Mouse (Mus musculus) Patski (cell line): Measurements from ENCODE around the gene Gm3402. TPM values are rescaled to one million over a fixed set of nuclear protein-coding genes. Genes with fewer than 3 reads are reported as not detected.
"Not testable (repeated sequence)": the region's sequence is repeated elsewhere in the genome, so short reads cannot be mapped to it uniquely, and the experiment has no call there.

ENCODE experiments used
- ATAC-seq: fragments of 100-300 bp; one replicate; pipeline ENCODE4 v1.8.0; 2021
- CTCF ChIA-PET: fragments of 350-600 bp; sonication (Branson Sonifier 250); formaldehyde crosslinking; loops from one replicate; lab custom pipeline; 2022; ENCODE audit warnings: inconsistent platforms; lab: Charles Lee
- POLR2A ChIA-PET: fragments of 350-600 bp; sonication (Branson Sonifier 250); formaldehyde crosslinking; loops from one replicate; lab custom pipeline; 2022; ENCODE audit warnings: antibody characterized with exemption, inconsistent platforms; lab: Charles Lee
- DNase-seq: peaks from one replicate; pipeline ENCODE4 v3.0.0-alpha.2; 2011; ENCODE audit warnings: low read depth, low spot score
- H3K27me3 ChIP-seq: fragments of 371-371 bp; one replicate; pipeline ENCODE4 v1.5.1; 2021
- CTCF ChIP-seq: fragments of 100-300 bp; IDR thresholded peaks from one replicate; pipeline ENCODE4 v1.5.1; 2021
- in situ Hi-C: fragments of 300-500 bp; cut with MboI; formaldehyde crosslinking; loops from 3 replicates; pipeline ENCODE4 v1.11.1; 2018; ENCODE audit warnings: low pct_unique_long_range_greater_than_20kb, mixed read lengths
- polyA plus RNA-seq: library from polyadenylated mRNA; unstranded; gene quantifications from one replicate; pipeline ENCODE4 v1.2.3, GENCODE M21; 2021

The Gm3402 gene
- not detected for polyA plus RNA-seq

DNA sequence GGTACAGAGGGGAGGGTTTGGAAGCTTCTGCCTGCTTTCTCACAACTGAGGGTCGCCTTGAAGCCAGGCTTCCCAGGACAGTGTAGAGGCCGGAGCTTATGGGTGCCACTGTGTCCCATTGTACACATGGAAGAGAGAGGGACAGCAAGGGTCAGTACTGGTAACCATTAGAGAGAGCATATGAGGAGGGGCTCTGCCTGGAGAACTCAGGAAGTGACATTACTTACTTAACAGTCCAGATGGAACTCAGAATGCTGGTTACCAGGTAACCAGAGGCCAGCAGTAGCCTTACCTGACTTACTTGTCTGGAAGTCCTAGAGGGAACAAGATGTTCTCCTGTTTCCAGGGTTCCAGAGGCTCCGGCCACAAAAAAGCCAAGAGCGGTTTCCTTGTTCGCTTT lies at the start of gene Gm3402:
Gm3402 (plus strand) TSS at position 301 of the 400 bp plus-strand sequence.
- in situ Hi-C loops, ATAC-seq, H3K27me3 ChIP-seq, POLR2A ChIA-PET, DNase-seq, CTCF ChIA-PET: not testable (repeated sequence)

DNA sequence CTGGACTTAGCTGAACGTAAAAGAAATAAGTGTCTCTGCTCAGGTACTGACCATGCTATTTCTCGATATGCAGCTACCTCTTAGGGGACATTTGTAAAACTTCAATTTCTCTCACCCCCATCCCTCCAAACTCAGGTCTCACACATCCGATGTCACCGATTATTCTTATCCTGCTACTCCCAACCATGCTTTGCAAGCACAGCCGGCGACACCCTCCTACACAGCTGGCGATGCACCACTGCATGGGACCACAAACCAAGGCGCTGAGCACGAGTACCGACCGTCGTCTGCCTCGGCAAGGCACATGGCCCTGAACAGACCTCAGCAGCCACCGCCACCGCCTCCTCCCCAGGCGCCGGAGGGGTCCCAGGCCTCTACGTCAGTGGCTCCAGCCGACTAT lies 47.3 kb upstream of the Gm3402 start:
- in situ Hi-C loops: loop anchor here (25.0 kb wide), 1 partner anchor 279 kb away; the partner anchor contains the start of gene 1700001J03Rik
- ATAC-seq: no peak
- H3K27me3 ChIP-seq: no peaks in the 10 kb centered on the region
- CTCF ChIA-PET: no interaction called here
- no peak for TF ChIP-seq CTCF
- POLR2A ChIA-PET: interaction anchor here (0.6 kb wide), 1 partner anchor 501 kb away, joined by 4 read pairs; no protein-coding TSS in a partner anchor
- no peak for DNase-seq

DNA sequence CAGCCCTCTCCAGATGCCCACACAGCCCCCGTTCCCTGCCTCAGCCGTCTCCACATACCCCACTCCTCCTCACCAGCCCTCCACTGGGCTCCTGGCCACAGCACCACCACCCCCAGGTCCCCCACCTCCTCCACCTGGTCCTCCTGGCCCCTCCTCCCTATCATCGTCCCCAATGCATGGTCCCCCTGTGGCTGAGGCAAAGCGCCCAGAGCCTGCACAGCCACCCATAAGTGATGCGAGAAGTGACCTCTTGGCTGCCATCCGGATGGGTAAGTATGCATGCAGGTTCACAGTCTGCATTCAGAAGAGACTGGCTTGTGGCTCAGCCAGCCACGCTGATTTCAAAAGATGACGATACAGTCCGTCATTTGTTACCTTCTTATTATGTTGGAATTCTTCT lies 45.6 kb upstream of the Gm3402 start:
- DNase-seq: no peak
- no peaks in the 10 kb centered on the region for H3K27me3 ChIP-seq
- ChIA-PET CTCF (no interaction called here), POLR2A (no interaction called here)
- ATAC-seq: no peak
- in situ Hi-C loops: loop anchor here (25.0 kb wide), 1 partner anchor 281 kb away; the partner anchor contains the start of gene 1700001J03Rik
- TF ChIP-seq CTCF: no peak

DNA sequence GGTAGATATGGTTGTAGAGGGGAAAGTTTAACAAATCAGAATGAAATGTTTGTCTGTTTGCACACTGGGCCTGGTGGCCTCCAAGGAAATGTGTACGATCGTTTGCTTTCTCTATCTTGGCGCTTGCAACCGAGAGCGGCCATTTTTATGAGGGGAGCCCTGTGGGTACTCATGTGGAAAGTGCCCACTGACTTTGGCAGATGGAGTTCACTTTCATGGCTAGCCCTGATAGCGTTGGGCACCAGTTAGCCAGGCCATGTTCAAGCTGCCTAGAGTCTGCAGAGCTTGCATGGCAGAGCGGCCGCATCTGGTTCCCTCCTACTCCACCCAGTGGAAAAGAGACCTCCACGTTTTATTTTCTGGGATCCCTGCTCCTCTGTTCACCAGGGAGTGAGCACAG lies 43.1 kb upstream of the Gm3402 start:
- in situ Hi-C loops: loop anchor here (25.0 kb wide), 1 partner anchor 284 kb away; the partner anchor contains the start of gene 1700001J03Rik

DNA sequence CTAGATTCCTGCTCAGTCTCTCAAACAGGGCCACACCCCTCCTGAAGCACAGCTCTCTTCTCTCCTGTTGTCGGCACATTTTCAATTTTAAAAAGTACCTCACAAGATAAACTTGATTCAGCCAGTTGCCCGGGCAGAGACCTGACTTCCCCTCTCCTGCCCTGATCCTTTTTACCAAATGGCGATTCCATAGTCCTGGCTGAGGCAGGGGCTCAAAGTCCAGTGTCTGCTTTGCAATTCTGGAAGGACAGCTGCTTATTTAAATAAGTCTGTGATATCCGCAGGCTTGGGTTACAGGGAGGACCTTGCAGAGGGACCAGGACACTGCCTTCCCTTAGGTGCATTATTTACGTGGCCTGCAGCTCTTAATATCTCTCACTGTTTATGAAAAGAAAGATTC lies 42.6 kb upstream of the Gm3402 start:
- TF ChIP-seq CTCF: no peak
- ATAC-seq (no peak), DNase-seq (no peak)
- POLR2A ChIA-PET: interaction anchor here (0.6 kb wide), 1 partner anchor 1629 kb away, joined by 7 read pairs; no protein-coding TSS in a partner anchor
- H3K27me3 ChIP-seq: no peaks in the 10 kb centered on the region
- CTCF ChIA-PET: no interaction called here
- in situ Hi-C loops: loop anchor here (25.0 kb wide), 1 partner anchor 284 kb away; the partner anchor contains the start of gene 1700001J03Rik

More for the DNA sequence above, 43.1 kb upstream of the Gm3402 start:
- ATAC-seq (no peak), DNase-seq (no peak)
- H3K27me3 ChIP-seq: no peaks in the 10 kb centered on the region
- ChIA-PET CTCF (no interaction called here), POLR2A (no interaction called here)
- no peak for TF ChIP-seq CTCF

DNA sequence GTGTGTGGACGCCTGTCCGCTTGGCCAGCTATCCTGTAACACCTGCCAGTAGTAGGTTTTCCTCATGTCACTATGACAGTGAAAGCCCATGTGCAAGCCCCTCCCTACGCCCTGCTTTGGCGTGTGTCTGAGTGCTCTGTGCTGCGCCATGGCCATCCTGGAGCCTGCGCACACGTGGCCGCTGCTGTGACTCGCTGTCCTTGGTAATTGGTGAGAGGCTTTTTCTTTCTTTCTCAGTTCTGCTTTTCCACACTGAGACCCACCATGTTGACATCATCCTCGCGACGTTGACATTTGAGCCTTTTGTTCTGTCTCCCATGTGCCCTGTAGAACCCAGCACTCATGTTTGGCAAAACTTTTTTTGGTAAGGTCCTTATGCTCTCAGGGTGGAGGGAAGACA lies 42.1 kb upstream of the Gm3402 start:
- in situ Hi-C loops: loop anchor here (25.0 kb wide), 1 partner anchor 285 kb away; the partner anchor contains the start of gene 1700001J03Rik
- POLR2A ChIA-PET: interaction anchor here (0.6 kb wide), 1 partner anchor 1629 kb away, joined by 7 read pairs; no protein-coding TSS in a partner anchor
- peak; percentile 44 for ATAC-seq

DNA sequence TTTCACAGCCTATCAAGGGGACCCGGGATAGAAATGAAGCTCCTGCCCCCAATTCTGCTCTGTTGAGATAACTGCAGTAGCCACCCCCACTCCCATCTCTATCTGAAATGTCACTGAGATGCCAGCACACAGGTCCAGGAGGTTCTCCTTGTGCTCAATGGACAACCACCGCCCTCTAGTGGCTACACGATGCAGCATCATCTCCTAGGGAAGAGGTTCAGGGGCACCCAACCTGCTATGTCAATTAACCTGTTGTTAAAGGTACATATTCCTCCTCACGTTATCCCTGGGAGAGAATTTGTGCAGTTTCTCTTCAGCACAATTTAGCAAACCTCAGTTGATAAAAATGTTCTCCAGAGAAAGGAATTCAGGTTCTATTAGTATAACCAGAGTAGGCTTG lies 34.4 kb upstream of the Gm3402 start:
- CTCF ChIA-PET, DNase-seq, POLR2A ChIA-PET, ATAC-seq, H3K27me3 ChIP-seq: not testable (repeated sequence)
- in situ Hi-C loops: loop anchor here (5.0 kb wide), 1 partner anchor 102 kb away; no protein-coding TSS in a partner anchor
- TF ChIP-seq CTCF: peak; percentile 72

More for the DNA sequence above, 42.1 kb upstream of the Gm3402 start:
- no peaks in the 10 kb centered on the region for H3K27me3 ChIP-seq
- DNase-seq: no peak
- CTCF ChIA-PET: interaction anchor here (0.7 kb wide), 1 partner anchor 49 kb away, joined by 3 read pairs; no protein-coding TSS in a partner anchor
- no peak for TF ChIP-seq CTCF

DNA sequence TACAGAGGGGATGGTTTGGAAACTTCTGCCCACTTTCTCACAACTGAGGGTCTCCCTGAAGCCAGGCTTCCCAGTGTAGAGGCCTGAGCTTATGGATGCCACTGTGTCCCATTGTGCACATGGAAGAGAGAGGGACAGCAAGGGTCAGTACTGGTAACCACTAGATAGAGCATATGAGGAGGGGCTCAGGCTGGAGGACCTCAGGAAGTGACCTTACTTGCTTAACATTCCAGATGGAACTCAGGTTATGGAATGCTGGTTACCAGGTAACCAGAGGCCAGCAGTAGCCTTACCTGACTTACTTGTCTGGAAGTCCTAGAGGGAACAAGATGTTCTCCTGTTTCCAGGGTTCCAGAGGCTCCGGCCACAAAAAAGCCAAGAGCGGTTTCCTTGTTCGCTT lies 32.3 kb upstream of the Gm3402 start, which contains the start of gene Gm6408:
Gm6408 (plus strand) TSS at position 301 of the 400 bp plus-strand sequence.
- H3K27me3 ChIP-seq, DNase-seq, ATAC-seq, CTCF ChIA-PET, POLR2A ChIA-PET, in situ Hi-C loops: not testable (repeated sequence)

DNA sequence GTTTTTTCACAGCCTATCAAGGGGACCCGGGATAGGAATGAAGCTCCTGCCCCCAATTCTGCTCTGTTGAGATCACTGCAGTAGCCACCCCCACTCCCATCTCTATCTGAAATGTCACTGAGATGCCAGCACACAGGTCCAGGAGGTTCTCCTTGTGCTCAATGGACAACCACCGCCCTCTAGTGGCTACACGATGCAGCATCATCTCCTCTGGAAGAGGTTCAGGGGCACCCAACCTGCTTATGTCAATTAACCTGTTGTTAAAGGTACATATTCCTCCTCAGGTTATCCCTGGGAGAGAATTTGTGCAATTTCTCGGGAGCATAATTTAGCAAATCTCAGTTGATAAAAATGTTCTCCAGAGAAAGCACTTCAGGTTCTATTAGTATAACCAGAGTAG lies 25.0 kb upstream of the Gm3402 start:
- in situ Hi-C loops, H3K27me3 ChIP-seq, POLR2A ChIA-PET, CTCF ChIA-PET, DNase-seq, ATAC-seq: not testable (repeated sequence)
- peak; percentile 66 for TF ChIP-seq CTCF

DNA sequence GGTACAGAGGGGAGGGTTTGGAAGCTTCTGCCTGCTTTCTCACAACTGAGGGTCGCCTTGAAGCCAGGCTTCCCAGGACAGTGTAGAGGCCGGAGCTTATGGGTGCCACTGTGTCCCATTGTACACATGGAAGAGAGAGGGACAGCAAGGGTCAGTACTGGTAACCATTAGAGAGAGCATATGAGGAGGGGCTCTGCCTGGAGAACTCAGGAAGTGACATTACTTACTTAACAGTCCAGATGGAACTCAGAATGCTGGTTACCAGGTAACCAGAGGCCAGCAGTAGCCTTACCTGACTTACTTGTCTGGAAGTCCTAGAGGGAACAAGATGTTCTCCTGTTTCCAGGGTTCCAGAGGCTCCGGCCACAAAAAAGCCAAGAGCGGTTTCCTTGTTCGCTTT lies 22.9 kb upstream of the Gm3402 start, which contains the start of gene Gm6370:
Gm6370 (plus strand) TSS at position 301 of the 400 bp plus-strand sequence.
- POLR2A ChIA-PET, CTCF ChIA-PET, in situ Hi-C loops, ATAC-seq, H3K27me3 ChIP-seq, DNase-seq: not testable (repeated sequence)

DNA sequence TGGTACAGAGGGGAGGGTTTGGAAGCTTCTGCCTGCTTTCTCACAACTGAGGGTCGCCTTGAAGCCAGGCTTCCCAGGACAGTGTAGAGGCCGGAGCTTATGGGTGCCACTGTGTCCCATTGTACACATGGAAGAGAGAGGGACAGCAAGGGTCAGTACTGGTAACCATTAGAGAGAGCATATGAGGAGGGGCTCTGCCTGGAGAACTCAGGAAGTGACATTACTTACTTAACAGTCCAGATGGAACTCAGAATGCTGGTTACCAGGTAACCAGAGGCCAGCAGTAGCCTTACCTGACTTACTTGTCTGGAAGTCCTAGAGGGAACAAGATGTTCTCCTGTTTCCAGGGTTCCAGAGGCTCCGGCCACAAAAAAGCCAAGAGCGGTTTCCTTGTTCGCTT lies 11.8 kb upstream of the Gm3402 start, which contains the start of gene 4930449I24Rik:
4930449I24Rik (plus strand) TSS at position 301 of the 400 bp plus-strand sequence.
- ATAC-seq, CTCF ChIA-PET, POLR2A ChIA-PET, H3K27me3 ChIP-seq, DNase-seq, in situ Hi-C loops: not testable (repeated sequence)

DNA sequence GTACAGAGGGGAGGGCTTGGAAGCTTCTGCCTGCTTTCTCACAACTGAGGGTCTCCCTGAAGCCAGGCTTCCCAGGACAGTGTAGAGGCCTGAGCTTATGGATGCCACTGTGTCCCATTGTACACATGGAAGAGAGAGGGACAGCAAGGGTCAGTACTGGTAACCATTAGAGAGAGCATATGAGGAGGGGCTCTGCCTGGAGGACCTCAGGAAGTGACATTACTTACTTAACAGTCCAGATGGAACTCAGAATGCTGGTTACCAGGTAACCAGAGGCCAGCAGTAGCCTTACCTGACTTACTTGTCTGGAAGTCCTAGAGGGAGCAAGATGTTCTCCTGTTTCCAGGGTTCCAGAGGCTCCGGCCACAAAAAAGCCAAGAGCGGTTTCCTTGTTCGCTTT lies 11.6 kb downstream of the Gm3402 start, which contains the start of gene Gm3404:
Gm3404 (plus strand) TSS at position 301 of the 400 bp plus-strand sequence.
- POLR2A ChIA-PET, in situ Hi-C loops, H3K27me3 ChIP-seq, DNase-seq, ATAC-seq, CTCF ChIA-PET: not testable (repeated sequence)

DNA sequence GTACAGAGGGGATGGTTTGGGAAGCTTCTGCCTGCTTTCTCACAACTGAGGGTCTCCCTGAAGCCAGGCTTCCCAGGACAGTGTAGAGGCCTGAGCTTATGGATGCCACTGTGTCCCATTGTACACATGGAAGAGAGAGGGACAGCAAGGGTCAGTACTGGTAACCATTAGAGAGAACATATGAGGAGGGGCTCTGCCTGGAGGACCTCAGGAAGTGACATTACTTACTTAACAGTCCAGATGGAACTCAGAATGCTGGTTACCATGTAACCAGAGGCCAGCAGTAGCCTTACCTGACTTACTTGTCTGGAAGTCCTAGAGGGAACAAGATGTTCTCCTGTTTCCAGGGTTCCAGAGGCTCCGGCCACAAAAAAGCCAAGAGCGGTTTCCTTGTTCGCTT lies 23.4 kb downstream of the Gm3402 start, which contains the start of gene Gm3409:
Gm3409 (plus strand) TSS at position 301 of the 400 bp plus-strand sequence.
- POLR2A ChIA-PET, DNase-seq, CTCF ChIA-PET, H3K27me3 ChIP-seq, in situ Hi-C loops, ATAC-seq: not testable (repeated sequence)

DNA sequence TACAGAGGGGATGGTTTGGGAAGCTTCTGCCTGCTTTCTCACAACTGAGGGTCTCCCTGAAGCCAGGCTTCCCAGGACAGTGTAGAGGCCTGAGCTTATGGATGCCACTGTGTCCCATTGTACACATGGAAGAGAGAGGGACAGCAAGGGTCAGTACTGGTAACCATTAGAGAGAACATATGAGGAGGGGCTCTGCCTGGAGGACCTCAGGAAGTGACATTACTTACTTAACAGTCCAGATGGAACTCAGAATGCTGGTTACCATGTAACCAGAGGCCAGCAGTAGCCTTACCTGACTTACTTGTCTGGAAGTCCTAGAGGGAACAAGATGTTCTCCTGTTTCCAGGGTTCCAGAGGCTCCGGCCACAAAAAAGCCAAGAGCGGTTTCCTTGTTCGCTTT lies 41.9 kb downstream of the Gm3402 start, which contains the start of gene Gm3415:
Gm3415 (plus strand) TSS at position 301 of the 400 bp plus-strand sequence.
- DNase-seq, ATAC-seq, in situ Hi-C loops, H3K27me3 ChIP-seq, CTCF ChIA-PET, POLR2A ChIA-PET: not testable (repeated sequence)
